ENCODE assay signal across 13 mouse cellular contexts in the genomic region with DNA sequence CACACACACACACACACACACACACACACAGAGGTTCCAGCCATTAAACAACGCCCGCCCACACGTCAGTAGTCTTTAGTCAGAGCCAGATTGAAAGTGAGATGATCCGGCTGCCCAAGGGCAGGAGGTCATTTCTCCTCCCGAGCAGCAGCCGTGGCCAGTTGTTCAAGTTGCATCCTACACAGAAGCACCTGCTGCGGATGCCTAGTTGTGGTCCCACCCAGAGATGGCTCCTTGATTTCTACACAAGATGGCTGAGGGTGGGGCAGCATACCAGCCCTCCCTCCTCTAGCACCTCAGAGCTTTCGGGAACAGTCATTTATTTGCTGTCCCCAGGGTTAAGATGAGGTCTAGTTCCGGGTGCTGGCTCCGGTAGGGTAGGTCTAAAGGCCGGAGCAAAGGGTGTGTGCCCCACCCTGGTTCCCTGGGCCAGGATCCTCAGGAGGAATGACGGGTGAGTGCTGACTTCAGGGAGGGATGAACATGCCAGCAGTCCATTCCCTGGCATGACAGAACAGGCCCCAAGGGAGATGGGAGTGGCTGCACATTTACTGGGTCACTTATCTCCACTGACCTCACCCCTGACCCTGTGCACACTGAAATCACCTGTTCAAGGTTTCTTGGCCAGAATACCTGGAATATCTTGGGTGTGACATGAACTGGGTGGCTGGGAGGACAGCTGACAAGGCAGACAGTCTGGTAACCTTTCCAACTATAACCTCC. TPM values are rescaled to one million over a fixed set of nuclear protein-coding genes. Genes with fewer than 3 reads are reported as not detected.
DNase-seq lines count a peak whose midpoint lies in the region; ATAC-seq and TF ChIP-seq lines count a peak whose summit lies in the region.
"Had no signal": no experiment of that assay in that cellular context is flagged by ENCODE, and none has a peak within 500 bp of the region (broad histone marks: within the 10 kb centered on the region; RNA-seq: fewer than 3 reads in every experiment).

No protein-coding gene starts in this region.

- no peak for TF ChIP-seq CTCF in liver, postnatal 0 days (IDR thresholded peaks at IDR 0.05; ENCODE audit: low read depth)

- H3K4me1 ChIP-seq in heart, embryonic 15.5 days (replicated peaks): peaks cover 29% of the 10 kb centered on the region
- H3K4me1 ChIP-seq in ES-E14 (ENCODE audit: control insufficient read depth in 2 of 2, insufficient read depth in 2 of 2, low read length in 2 of 2, poor library complexity in 1 of 2): peaks cover 21 to 34% of the 10 kb centered on the region in 2 experiments
- H3K4me1 ChIP-seq in liver, postnatal 0 days (ENCODE audit: insufficient read depth): no peaks in the 10 kb centered on the region

- H3K36me3 ChIP-seq in heart, embryonic 15.5 days: peaks cover 14% of the 10 kb centered on the region
- H3K36me3 ChIP-seq in ES-E14 (ENCODE audit: control insufficient read depth, insufficient read depth, low read length, poor library complexity, severe bottlenecking): peaks cover 41% of the 10 kb centered on the region
- peaks cover 27% of the 10 kb centered on the region for H3K36me3 ChIP-seq in liver, postnatal 0 days (replicated peaks; ENCODE audit: insufficient read depth, low read length)

- no peak overlapping the region for H3K4me2 ChIP-seq in heart, embryonic 15.5 days
- H3K4me2 ChIP-seq in liver, postnatal 0 days (ENCODE audit: low read depth, low read length): no peak overlapping the region
- H3K4me2 ChIP-seq: forebrain, embryonic 15.5 days had no signal

- H3K9me3 ChIP-seq in heart, embryonic 15.5 days (replicated peaks): no peaks in the 10 kb centered on the region
- no peaks in the 10 kb centered on the region for H3K9me3 ChIP-seq in ES-E14 (ENCODE audit: control insufficient read depth, insufficient read depth, low read depth, low read length)
- no peaks in the 10 kb centered on the region for H3K9me3 ChIP-seq in liver, postnatal 0 days (ENCODE audit: low read length)
- H3K9me3 ChIP-seq: forebrain, embryonic 15.5 days had no signal

- intact Hi-C loops in heart, postnatal 36 days (cut with DNase I): loop anchor here (5.0 to 10.0 kb wide), 2 partner anchors 188 to 325 kb away; no protein-coding TSS in a partner anchor
- intact Hi-C loops in left cerebral cortex, postnatal 25 days (cut with DNase I): no loop called here

- TF ChIP-seq EP300 in liver, postnatal 0 days (IDR thresholded peaks at IDR 0.05; ENCODE audit: low read depth): no peak

- in situ Hi-C loops in ES-E14 (cut with MboI; ENCODE audit: low sequenced_read_pairs in 2 of 2, unreplicated experiment in 2 of 2): no loop called here

- no peak overlapping the region for H3K4me3 ChIP-seq in heart, embryonic 15.5 days
- 0 out of 4 replicates have a peak overlapping the region, but pooled peaks of 1 of the 2 experiments have one; percentile 10 for H3K4me3 ChIP-seq in ES-E14 (ENCODE audit: insufficient read depth in 1 of 2, low read depth in 1 of 2, low read length in 2 of 2, poor library complexity in 1 of 2, severe bottlenecking in 1 of 2)
- no peak overlapping the region for H3K4me3 ChIP-seq in liver, postnatal 0 days (ENCODE audit: low read depth, low read length)
- H3K4me3 ChIP-seq: forebrain, embryonic 15.5 days; left cerebral cortex, adult 2 months had no signal

- no peak for DNase-seq in heart, postnatal 36 days
- DNase-seq in ES-E14 (ENCODE audit: low read depth, low spot score): peak; percentile 53
- DNase-seq in kidney, adult 18-20 months: peak; percentile 34
- no peak for DNase-seq in liver, postnatal 0 days
- DNase-seq in frontal cortex, postnatal 36 days (ENCODE audit: low spot score in 2 of 2): no peak
- no peak for DNase-seq in thymus, postnatal 25 days
- DNase-seq in left cerebral cortex, postnatal 25 days (ENCODE audit: low spot score in 2 of 2): no peak
- DNase-seq: heart, postnatal 4 days; thymus, adult 18-20 months had no signal

- WGBS in heart, embryonic 15.5 days: 51% methylated on average over 12 of the region's 12 CpGs
- WGBS in liver, postnatal 0 days (ENCODE audit: insufficient replicate concordance): 70% methylated on average over 12 of the region's 12 CpGs

- H3K9ac ChIP-seq in heart, embryonic 15.5 days: no peak overlapping the region
- H3K9ac ChIP-seq in ES-E14 (ENCODE audit: insufficient read depth, low read depth, low read length, poor library complexity, severe bottlenecking): peak overlapping the region; percentile 52; the same call in 1 of the 2 replicates
- no peak overlapping the region for H3K9ac ChIP-seq in liver, postnatal 0 days (replicated peaks)
- H3K9ac ChIP-seq: forebrain, embryonic 15.5 days had no signal

- ATAC-seq in heart, embryonic 15.5 days (replicated peaks; ENCODE audit: insufficient number of reproducible peaks, insufficient read depth, low FRiP score, low read depth): no peak
- ATAC-seq in liver, postnatal 0 days: peak; percentile 37
- ATAC-seq: forebrain, embryonic 15.5 days; midbrain, embryonic 16.5 days had no signal

- H3K27me3 ChIP-seq in heart, embryonic 15.5 days: no peaks in the 10 kb centered on the region
- H3K27me3 ChIP-seq in liver, postnatal 0 days (ENCODE audit: insufficient read depth, low read length): no peaks in the 10 kb centered on the region
- H3K27me3 ChIP-seq: forebrain, embryonic 15.5 days had no signal

- peak overlapping the region; percentile 21; the same call in 1 of the 2 replicates for H3K27ac ChIP-seq in heart, embryonic 15.5 days
- H3K27ac ChIP-seq in ES-E14 (ENCODE audit: insufficient read depth, low read depth, low read length, poor library complexity, severe bottlenecking): peak overlapping the region; percentile 87
- 0 out of 2 replicates have a peak overlapping the region, but pooled peaks have one; percentile 34 for H3K27ac ChIP-seq in liver, postnatal 0 days (ENCODE audit: low read depth)
- H3K27ac ChIP-seq: forebrain, embryonic 15.5 days; left cerebral cortex, adult 2 months had no signal

TF ChIP-seq in ES-E14, 5 proteins besides CTCF, POLR2A, EP300 and RAD21:
- no peak for TF ChIP-seq MAFK (IDR thresholded peaks at IDR 0.05; ENCODE audit: insufficient read depth, low read depth, low read length)
- no peak for TF ChIP-seq ZC3H11A (IDR thresholded peaks at IDR 0.05; ENCODE audit: borderline replicate concordance, low read depth, low read length)

RNA-seq across cellular contexts. Expression of a gene that starts 7.7 kb away (rescaled TPM):
- 236 and 281 TPM in 2 replicates for polyA plus RNA-seq in heart, embryonic 15.5 days (2015; fragmentation: Nextera tagmentation; extraction: Ambion mirVana)
- 10 to 100 TPM; 69.4 to 81.8 TPM for total RNA-seq in heart, postnatal 36 days (2021)
- total RNA-seq in ES-E14 (2012; rRNA removed): 566 and 627 TPM in 2 replicates
- polyA plus RNA-seq in liver, postnatal 0 days (2015; fragmentation: Nextera tagmentation; extraction: Ambion mirVana): 76.3 and 81.2 TPM in 2 replicates
- 100 to 1,000 TPM; 190 to 202 TPM for total RNA-seq in left cerebral cortex, postnatal 25 days (2021)

RNA-seq across cellular contexts. Expression of a gene that starts 11.8 kb away (rescaled TPM):
- polyA plus RNA-seq in heart, embryonic 15.5 days (2015; fragmentation: Nextera tagmentation; extraction: Ambion mirVana): 239 and 261 TPM in 2 replicates
- total RNA-seq in heart, postnatal 36 days (2021): 100 to 1,000 TPM; 159 to 163 TPM
- 474 and 500 TPM in 2 replicates for total RNA-seq in ES-E14 (2012; rRNA removed)
- polyA plus RNA-seq in liver, postnatal 0 days (2015; fragmentation: Nextera tagmentation; extraction: Ambion mirVana): 162 and 166 TPM in 2 replicates
- total RNA-seq in left cerebral cortex, postnatal 25 days (2021): 100 to 1,000 TPM; 175 to 185 TPM

RNA-seq across cellular contexts. Expression of a gene that starts 12.0 kb away (rescaled TPM):
- 2.8 and 7.6 TPM in 2 replicates for polyA plus RNA-seq in heart, embryonic 15.5 days (2015; fragmentation: Nextera tagmentation; extraction: Ambion mirVana)
- total RNA-seq in heart, postnatal 36 days (2021): under 1 TPM; 0.61 to 0.81 TPM
- 14.8 and 15.6 TPM in 2 replicates for total RNA-seq in ES-E14 (2012; rRNA removed)
- 11.9 and 16.5 TPM in 2 replicates for polyA plus RNA-seq in liver, postnatal 0 days (2015; fragmentation: Nextera tagmentation; extraction: Ambion mirVana)
- 1 to 10 TPM; 1.7 to 1.8 TPM for total RNA-seq in left cerebral cortex, postnatal 25 days (2021)

Comparison
In these comparisons a context has a peak if more than half of its experiments do, and no peak if none do; other contexts are left out.
1. H3K27ac ChIP-seq: peak in every context shown above with its lines; median percentile 87 in ES-E14; 34 in liver, postnatal 0 days; 21 in heart, embryonic 15.5 days.
2. DNase-seq: peak in ES-E14 (single experiment) and kidney, adult 18-20 months (single experiment); none in heart, postnatal 36 days (0 of 2), liver, postnatal 0 days (single experiment), frontal cortex, postnatal 36 days (0 of 2), thymus, postnatal 25 days (single experiment) and left cerebral cortex, postnatal 25 days (0 of 2).